Comparison of ENCODE assay signal across 8 mouse cellular contexts in the genomic region with DNA sequence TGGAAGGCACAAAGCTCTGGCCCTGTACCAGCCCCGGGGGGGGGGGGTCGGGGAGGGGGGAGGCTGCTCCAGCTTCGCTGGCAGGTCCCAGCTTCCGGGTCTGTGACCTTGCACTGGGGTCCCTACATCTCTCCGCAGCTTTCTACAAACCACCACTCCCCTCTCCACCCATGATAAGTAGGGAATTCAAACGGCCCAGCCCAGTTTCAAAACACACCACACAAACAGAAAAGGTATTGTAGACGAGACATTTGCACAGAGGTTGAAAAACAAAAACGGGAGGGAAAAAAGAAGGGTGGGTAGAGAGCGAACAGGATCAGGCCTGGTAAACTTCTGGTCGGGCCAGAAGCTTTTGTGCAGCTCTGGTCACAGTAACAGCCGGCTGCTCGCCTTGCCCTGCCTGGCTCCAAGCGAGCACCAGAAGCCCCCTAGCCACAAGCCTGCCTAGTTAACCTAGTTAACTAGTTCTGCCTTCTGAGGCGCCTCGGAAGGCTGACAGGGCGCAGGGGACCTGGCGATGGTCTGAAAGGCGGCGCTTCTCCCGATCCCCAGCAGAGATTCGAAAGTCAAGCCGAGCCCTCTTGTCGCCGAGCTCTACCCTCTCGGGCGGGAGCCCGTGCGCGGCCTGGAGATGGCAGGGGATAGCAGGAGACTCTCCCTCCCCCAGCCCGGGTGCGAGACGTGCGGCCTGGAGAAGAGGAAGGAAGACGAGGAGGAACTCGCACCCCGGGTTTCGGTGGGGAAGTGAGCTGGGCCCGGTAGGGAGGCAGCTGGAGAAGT. TPM values are rescaled to one million over a fixed set of nuclear protein-coding genes. Genes with fewer than 3 reads are reported as not detected.
DNase-seq lines count a peak whose midpoint lies in the region; ATAC-seq and TF ChIP-seq lines count a peak whose summit lies in the region.

No protein-coding gene starts in this region.

- peak; percentile 40 for ATAC-seq in heart, postnatal 0 days (ENCODE audit: insufficient read depth, low read depth)

- peak overlapping the region; percentile 97 for H3K4me2 ChIP-seq in heart, postnatal 0 days (ENCODE audit: low read depth, low read length)

- peaks cover 85% of the 10 kb centered on the region for H3K4me1 ChIP-seq in E14TG2a.4 (replicated peaks; ENCODE audit: low read depth, low read length)
- peaks cover 6% of the 10 kb centered on the region for H3K4me1 ChIP-seq in embryonic fibroblast, embryonic 13.5 days (ENCODE audit: control insufficient read depth, insufficient read depth, low read length)
- H3K4me1 ChIP-seq in heart, postnatal 0 days (ENCODE audit: control insufficient read depth, insufficient read depth): peaks cover 9% of the 10 kb centered on the region; the same call in 1 of the 2 replicates

- no peak for TF ChIP-seq CTCF in E14TG2a.4 (conservative IDR thresholded peaks at IDR 0.05; ENCODE audit: low read length)
- no peak for TF ChIP-seq CTCF in embryonic fibroblast, embryonic 13.5 days (IDR thresholded peaks at IDR 0.05; ENCODE audit: borderline replicate concordance, insufficient read depth, low read length)
- no peak for TF ChIP-seq CTCF in heart, postnatal 0 days (IDR thresholded peaks at IDR 0.05; ENCODE audit: low read depth)

- H3K27me3 ChIP-seq in E14TG2a.4 (ENCODE audit: insufficient read depth, low read length): no peaks in the 10 kb centered on the region
- no peaks in the 10 kb centered on the region for H3K27me3 ChIP-seq in heart, postnatal 0 days (ENCODE audit: control insufficient read depth, insufficient read depth, low read length)

- 1% methylated on average over 38 of the region's 38 CpGs for WGBS in heart, postnatal 0 days

- TF ChIP-seq EP300 in heart, postnatal 0 days (IDR thresholded peaks at IDR 0.05; ENCODE audit: low read depth): no peak

- TF ChIP-seq POLR2A in embryonic fibroblast, embryonic 13.5 days (IDR thresholded peaks at IDR 0.05; ENCODE audit: low read depth, low read length): no peak

- peak overlapping the region; percentile 79 for H3K9ac ChIP-seq in heart, postnatal 0 days (replicated peaks; ENCODE audit: low read depth, low read length)

- H3K9me3 ChIP-seq in E14TG2a.4 (ENCODE audit: low read length): no peaks in the 10 kb centered on the region
- H3K9me3 ChIP-seq in heart, postnatal 0 days (replicated peaks; ENCODE audit: control insufficient read depth, low read length): no peaks in the 10 kb centered on the region

- H3K4me3 ChIP-seq in E14TG2a.4 (replicated peaks; ENCODE audit: low read length): peak overlapping the region; percentile 89
- peak overlapping the region; percentile 80 for H3K4me3 ChIP-seq in embryonic fibroblast, embryonic 13.5 days (ENCODE audit: insufficient read depth, low read length)
- peak overlapping the region; percentile 61 for H3K4me3 ChIP-seq in heart, postnatal 0 days (ENCODE audit: low read depth, low read length)

- peaks cover 6% of the 10 kb centered on the region for H3K36me3 ChIP-seq in E14TG2a.4 (ENCODE audit: insufficient read depth, low read length)
- H3K36me3 ChIP-seq in heart, postnatal 0 days (replicated peaks; ENCODE audit: control insufficient read depth, insufficient read depth, low read length): no peaks in the 10 kb centered on the region

- peak; percentile 26 for DNase-seq in WW6 (ENCODE audit: low read depth, low spot score)
- DNase-seq in heart, postnatal 0 days (ENCODE audit: low spot score): no peak
- DNase-seq in layer of hippocampus, postnatal 14 days (ENCODE audit: low spot score in 2 of 2): peak; percentile 17 to 29
- peak; percentile 69 to 71 for DNase-seq in lung, postnatal 4 days
- peak; percentile 56 for DNase-seq in right cerebral cortex, postnatal 14 days
- peak; percentile 64 for DNase-seq in yolk sac, embryonic 10.5 days (ENCODE audit: low spot score)

- H3K27ac ChIP-seq in embryonic fibroblast, embryonic 13.5 days (ENCODE audit: insufficient read depth, low read length): peak overlapping the region; percentile 74
- peak overlapping the region; percentile 84 for H3K27ac ChIP-seq in heart, postnatal 0 days (ENCODE audit: low read depth)

RNA-seq across cellular contexts. Expression of a gene that starts 0.7 kb away (rescaled TPM):
- 95.8 and 105 TPM in 2 replicates for polyA plus RNA-seq in embryonic fibroblast, embryonic 13.5 days (2011; ENCODE audit: insufficient read length, low read depth, missing spikeins)
- total RNA-seq in heart, postnatal 0 days (2014; rRNA removed; ENCODE audit: low replicate concordance): 145 and 181 TPM in 2 replicates
- 85.7 and 89.6 TPM in 2 replicates for polyA plus RNA-seq in heart, postnatal 0 days (2015; fragmentation: Nextera tagmentation; extraction: Ambion mirVana)
- 1 to 10 TPM; 7.4 to 8.3 TPM for total RNA-seq in layer of hippocampus, postnatal 14 days (2021)

RNA-seq across cellular contexts. Expression of a gene that starts 50.0 kb away (rescaled TPM):
- 17.6 and 17.8 TPM in 2 replicates for polyA plus RNA-seq in embryonic fibroblast, embryonic 13.5 days (2011; ENCODE audit: insufficient read length, low read depth, missing spikeins)
- 22.8 and 30.1 TPM in 2 replicates for total RNA-seq in heart, postnatal 0 days (2014; rRNA removed; ENCODE audit: low replicate concordance)
- 29.9 and 33.8 TPM in 2 replicates for polyA plus RNA-seq in heart, postnatal 0 days (2015; fragmentation: Nextera tagmentation; extraction: Ambion mirVana)
- total RNA-seq in layer of hippocampus, postnatal 14 days (2021): 10 to 100 TPM; 25.9 to 28.1 TPM

Comparison
In these comparisons a context has a peak if more than half of its experiments do, and no peak if none do; other contexts are left out.
1. RNA of a gene that starts 0.7 kb away (total RNA-seq): 145 to 181 TPM in heart, postnatal 0 days; 7.4 to 8.3 TPM in layer of hippocampus, postnatal 14 days; every median in the first group is over 10 times any median in the second.
2. Peak in every context shown above with its lines, with median percentiles within 50 percentile points of each other: H3K4me3 ChIP-seq.